Comparison of ENCODE assay signal across 26 mouse cellular contexts in the genomic region with DNA sequence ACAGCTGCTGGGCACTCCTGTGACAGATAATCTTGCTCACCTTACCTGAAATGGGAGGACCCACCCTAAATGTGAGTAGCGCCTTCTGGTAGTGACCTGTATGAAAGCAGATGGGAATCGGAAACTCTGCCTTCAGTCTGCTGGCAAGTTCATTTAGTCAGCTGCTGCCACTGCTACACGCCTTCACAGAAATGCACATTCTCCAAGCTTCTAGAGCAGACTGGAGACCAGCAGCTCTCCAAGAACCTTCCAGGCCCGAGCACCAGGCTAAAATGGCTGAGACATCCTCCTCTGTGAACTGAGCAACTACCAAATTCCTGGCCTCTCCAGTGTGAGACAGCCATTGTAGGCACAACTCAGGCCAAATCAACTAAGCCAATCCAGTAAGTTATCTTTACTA.
"Had no signal": no experiment of that assay in that cellular context is flagged by ENCODE, and none has a peak within 500 bp of the region (broad histone marks: within the 10 kb centered on the region; RNA-seq: fewer than 3 reads in every experiment).

No protein-coding gene starts in this region.

- H3K27me3 ChIP-seq: hindbrain, embryonic 12.5 days; intestine, embryonic 15.5 days; limb, embryonic 12.5 days; liver, embryonic 13.5 days had no signal

- ATAC-seq: hindbrain, embryonic 16.5 days; inflammation-experienced regulatory T-cells, adult 6 months; intestine, embryonic 15.5 days; intestine, postnatal 0 days had no signal

- H3K27ac ChIP-seq: gastrocnemius, adult 2 months; hindbrain, embryonic 10.5 days; hindbrain, embryonic 12.5 days; hindbrain, embryonic 14.5 days; intestine, embryonic 15.5 days; layer of hippocampus, adult 2 months; left cerebral cortex, adult 2 months; limb, embryonic 10.5 days; limb, embryonic 12.5 days; liver, embryonic 13.5 days had no signal

- H3K4me3 ChIP-seq: gastrocnemius, adult 2 months; hindbrain, embryonic 10.5 days; hindbrain, embryonic 12.5 days; intestine, embryonic 15.5 days; layer of hippocampus, adult 2 months; left cerebral cortex, adult 2 months; limb, embryonic 10.5 days; limb, embryonic 12.5 days; liver, embryonic 13.5 days had no signal

- H3K36me3 ChIP-seq: intestine, embryonic 15.5 days; limb, embryonic 10.5 days; limb, embryonic 12.5 days; liver, embryonic 13.5 days had no signal

- H3K4me2 ChIP-seq: heart, embryonic 11.5 days; hindbrain, embryonic 12.5 days; hindbrain, embryonic 14.5 days; intestine, embryonic 15.5 days; limb, embryonic 12.5 days; liver, embryonic 11.5 days; liver, embryonic 13.5 days had no signal

- H3K9me3 ChIP-seq: hindbrain, embryonic 10.5 days; hindbrain, embryonic 12.5 days; intestine, embryonic 15.5 days; limb, embryonic 10.5 days; limb, embryonic 12.5 days; liver, embryonic 13.5 days had no signal

- DNase-seq: gastrocnemius, adult 2 months; gastrocnemius, postnatal 10 days; gastrocnemius, postnatal 25 days; heart, adult 18-20 months; heart, postnatal 10 days; heart, postnatal 4 days; kidney, adult 18-20 months; kidney, adult 8-10 months; kidney, postnatal 10 days; kidney, postnatal 25 days; kidney, postnatal 4 days; liver; liver, embryonic 13.5 days had no signal

- H3K9ac ChIP-seq: hindbrain, embryonic 12.5 days; hindbrain, embryonic 14.5 days; intestine, embryonic 15.5 days; limb, embryonic 12.5 days; liver, embryonic 13.5 days had no signal

- H3K4me1 ChIP-seq: hindbrain, embryonic 10.5 days; hindbrain, embryonic 12.5 days; intestine, embryonic 15.5 days; limb, embryonic 10.5 days; limb, embryonic 12.5 days; liver, embryonic 13.5 days had no signal
